Mouse (Mus musculus) spleen, embryonic (tissue): ENCODE measurements at regions not wholly inside any gene's neighbourhood (a gene's known extent, or its start where the extent isn't known, plus 50 kb on each side); places are given as distances from the start of the nearest gene placed in this dataset.

ENCODE experiments used
- CTCF ChIA-PET: fragments of 350-600 bp; sonication (Branson Sonifier 250); formaldehyde crosslinking; loops from one replicate; lab custom pipeline; 2022; lab: Charles Lee

- CTCF ChIA-PET = no interaction called here
These were observed 188.0 kb upstream of the Plppr1 start for GRCm38 (mm10) chr4:48871105-48871504.

GRCm38 (mm10) chr4:48889074-48889592 is 169.9 kb upstream of the Plppr1 start:
- CTCF ChIA-PET = no interaction called here

- CTCF ChIA-PET = no interaction called here
These were observed 154.5 kb upstream of the Plppr1 start for GRCm38 (mm10) chr4:48904551-48904950.

GRCm38 (mm10) chr4:48905196-48905867 is 153.7 kb upstream of the Plppr1 start:
- CTCF ChIA-PET = no interaction called here

GRCm38 (mm10) chr4:48909161-48909560 is 149.9 kb upstream of the Plppr1 start:
- CTCF ChIA-PET = no interaction called here

- CTCF ChIA-PET = no interaction called here
These were observed 145.8 kb upstream of the Plppr1 start for GRCm38 (mm10) chr4:48913301-48913700.

GRCm38 (mm10) chr4:48924576-48925459 is 134.3 kb upstream of the Plppr1 start:
- CTCF ChIA-PET = interaction anchor here (0.5 kb wide), 1 partner anchor 293 kb away, joined by 7 read pairs; no protein-coding TSS in a partner anchor

- CTCF ChIA-PET = interaction anchor here (0.6 kb wide), 1 partner anchor 215 kb away, joined by 5 read pairs; no protein-coding TSS in a partner anchor
These were observed 120.7 kb upstream of the Plppr1 start for GRCm38 (mm10) chr4:48938420-48938819.

GRCm38 (mm10) chr4:48938892-48939291 is 120.2 kb upstream of the Plppr1 start:
- CTCF ChIA-PET = no interaction called here

GRCm38 (mm10) chr4:48945266-48945818 is 113.7 kb upstream of the Plppr1 start:
- CTCF ChIA-PET = no interaction called here

GRCm38 (mm10) chr4:48952965-48953364 is 106.1 kb upstream of the Plppr1 start:
- CTCF ChIA-PET = no interaction called here

GRCm38 (mm10) chr4:48975810-48976209 is 83.3 kb upstream of the Plppr1 start:
- CTCF ChIA-PET = no interaction called here

GRCm38 (mm10) chr4:48992021-48992420 is 67.1 kb upstream of the Plppr1 start:
- CTCF ChIA-PET = no interaction called here
